ENCODE assay signal across 8 mouse cellular contexts in the genomic region with DNA sequence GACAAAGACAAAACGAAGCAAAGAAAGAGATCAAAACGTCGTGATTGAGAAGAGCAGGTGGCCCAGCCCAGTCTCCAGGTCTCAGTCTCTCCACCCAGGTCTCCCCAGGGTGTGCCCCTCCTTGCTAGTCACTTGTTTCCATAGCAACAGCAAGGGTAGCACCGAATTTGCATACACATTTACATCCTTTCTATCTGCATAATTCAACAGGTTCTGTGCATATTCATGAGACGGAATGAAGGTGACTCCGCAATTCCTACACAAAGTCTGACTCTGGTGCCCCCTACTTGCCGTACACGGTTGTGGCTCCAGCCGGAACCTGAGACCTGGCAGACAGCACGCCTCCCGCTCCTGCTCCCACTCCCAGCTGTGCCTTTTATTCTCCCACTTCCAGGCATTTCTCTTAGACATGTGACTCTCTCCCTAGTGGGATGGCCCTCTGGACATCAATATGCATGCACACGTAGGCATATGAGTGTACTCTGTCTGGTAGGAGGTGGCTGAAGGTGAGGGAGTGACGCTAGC. TPM values are rescaled to one million over a fixed set of nuclear protein-coding genes. Genes with fewer than 3 reads are reported as not detected.
DNase-seq lines count a peak whose midpoint lies in the region; ATAC-seq and TF ChIP-seq lines count a peak whose summit lies in the region.

No protein-coding gene starts in this region.

- ATAC-seq in G1E (ENCODE audit: extremely low read depth, insufficient number of reproducible peaks, low FRiP score, poor library complexity, severe bottlenecking), result peak; percentile 22
- ATAC-seq in heart, postnatal 0 days (ENCODE audit: insufficient read depth, low read depth), result peak; percentile 59
- peak; percentile 58 for ATAC-seq in lung, embryonic 14.5 days (ENCODE audit: insufficient read depth)
- peak; percentile 67 for ATAC-seq in neutrophil, adult 5-6 weeks (ENCODE audit: extremely low read depth, insufficient number of reproducible peaks, low FRiP score, poor library complexity, severe bottlenecking)

- H3K4me2 ChIP-seq in heart, postnatal 0 days (ENCODE audit: low read depth, low read length), result no peak overlapping the region
- H3K4me2 ChIP-seq in lung, embryonic 14.5 days, result 0 out of 2 replicates have a peak overlapping the region, but pooled peaks have one; percentile 6

- no peak overlapping the region for H3K4me3 ChIP-seq in G1E (ENCODE audit: low read depth, low read length)
- H3K4me3 ChIP-seq in embryonic fibroblast, embryonic 13.5 days (ENCODE audit: insufficient read depth, low read length), result no peak overlapping the region
- H3K4me3 ChIP-seq in heart, postnatal 0 days (ENCODE audit: low read depth, low read length), result no peak overlapping the region
- H3K4me3 ChIP-seq in lung, embryonic 14.5 days (ENCODE audit: low read depth, low read length), result no peak overlapping the region

- no peak overlapping the region for H3K9ac ChIP-seq in heart, postnatal 0 days (replicated peaks; ENCODE audit: low read depth, low read length)
- H3K9ac ChIP-seq in lung, embryonic 14.5 days, result no peak overlapping the region

- no peaks in the 10 kb centered on the region for H3K9me3 ChIP-seq in G1E (replicated peaks)
- H3K9me3 ChIP-seq in heart, postnatal 0 days (replicated peaks; ENCODE audit: control insufficient read depth, low read length), result no peaks in the 10 kb centered on the region
- H3K9me3 ChIP-seq in lung, embryonic 14.5 days (ENCODE audit: low read depth, low read length), result no peaks in the 10 kb centered on the region

- H3K36me3 ChIP-seq in G1E (replicated peaks), result peaks cover 20% of the 10 kb centered on the region
- H3K36me3 ChIP-seq in heart, postnatal 0 days (replicated peaks; ENCODE audit: control insufficient read depth, insufficient read depth, low read length), result 0 out of 2 replicates have a peak, but pooled peaks cover 7% of the 10 kb centered on the region
- H3K36me3 ChIP-seq in lung, embryonic 14.5 days (ENCODE audit: insufficient read depth), result peaks cover 10% of the 10 kb centered on the region; the same call in 1 of the 2 replicates

- peak; percentile 44 for DNase-seq in G1E (ENCODE audit: low spot score)
- DNase-seq in brain, adult 2 months (ENCODE audit: low read depth, low spot score), result peak; percentile 94
- peak; percentile 50 for DNase-seq in heart, postnatal 0 days (ENCODE audit: low spot score)
- peak; percentile 80 to 86 for DNase-seq in kidney, postnatal 25 days
- peak; percentile 84 for DNase-seq in lung, embryonic 14.5 days
- peak; percentile 81 for DNase-seq in thymus, postnatal 4 days

- peaks cover 28% of the 10 kb centered on the region for H3K4me1 ChIP-seq in G1E (ENCODE audit: insufficient read depth, low read depth, low read length)
- 0 out of 2 replicates have a peak, but pooled peaks cover 2% of the 10 kb centered on the region for H3K4me1 ChIP-seq in embryonic fibroblast, embryonic 13.5 days (ENCODE audit: control insufficient read depth, insufficient read depth, low read length)
- H3K4me1 ChIP-seq in heart, postnatal 0 days (ENCODE audit: control insufficient read depth, insufficient read depth), result peaks cover 5% of the 10 kb centered on the region; the same call in 1 of the 2 replicates
- H3K4me1 ChIP-seq in lung, embryonic 14.5 days (ENCODE audit: insufficient read depth), result peaks cover 4% of the 10 kb centered on the region; the same call in 1 of the 2 replicates

- no peak for TF ChIP-seq EP300 in heart, postnatal 0 days (IDR thresholded peaks at IDR 0.05; ENCODE audit: low read depth)

- peaks cover 23% of the 10 kb centered on the region for H3K27me3 ChIP-seq in G1E (ENCODE audit: insufficient read depth, low read length)
- peaks cover 18% of the 10 kb centered on the region for H3K27me3 ChIP-seq in heart, postnatal 0 days (ENCODE audit: control insufficient read depth, insufficient read depth, low read length)
- H3K27me3 ChIP-seq in lung, embryonic 14.5 days (ENCODE audit: insufficient read depth, low read length), result no peaks in the 10 kb centered on the region

- no peak for TF ChIP-seq CTCF in G1E (IDR thresholded peaks at IDR 0.05; ENCODE audit: low read depth, low read length)
- TF ChIP-seq CTCF in embryonic fibroblast, embryonic 13.5 days (IDR thresholded peaks at IDR 0.05; ENCODE audit: borderline replicate concordance, insufficient read depth, low read length), result peak; percentile 80
- peak; percentile 53 for TF ChIP-seq CTCF in heart, postnatal 0 days (IDR thresholded peaks at IDR 0.05; ENCODE audit: low read depth)
- TF ChIP-seq CTCF in lung, embryonic 14.5 days (IDR thresholded peaks at IDR 0.05; ENCODE audit: low read depth), result peak; percentile 80

- 3% methylated on average over 13 of the region's 13 CpGs for WGBS in heart, postnatal 0 days
- WGBS in lung, embryonic 14.5 days, result 2% methylated on average over 13 of the region's 13 CpGs

- no peak overlapping the region for H3K27ac ChIP-seq in embryonic fibroblast, embryonic 13.5 days (ENCODE audit: insufficient read depth, low read length)
- no peak overlapping the region for H3K27ac ChIP-seq in heart, postnatal 0 days (ENCODE audit: low read depth)
- no peak overlapping the region for H3K27ac ChIP-seq in lung, embryonic 14.5 days (ENCODE audit: low read depth)

- no peak for TF ChIP-seq POLR2A in embryonic fibroblast, embryonic 13.5 days (IDR thresholded peaks at IDR 0.05; ENCODE audit: low read depth, low read length)

RNA-seq across cellular contexts. Expression of a gene that starts 6.3 kb away (rescaled TPM):
- total RNA-seq in G1E (2014; fragmentation: Nextera tagmentation) (6.4 and 26.3 TPM in 2 replicates), G1E (2017) (31.7 and 36.5 TPM in 2 replicates)
- 77.0 and 82.0 TPM in 2 replicates for polyA plus RNA-seq in G1E (2012)
- polyA plus RNA-seq in embryonic fibroblast, embryonic 13.5 days (2011; ENCODE audit: insufficient read length, low read depth, missing spikeins), result 14.0 and 16.2 TPM in 2 replicates
- total RNA-seq in heart, postnatal 0 days (2014; rRNA removed; ENCODE audit: low replicate concordance), result 49.6 and 49.8 TPM in 2 replicates
- 38.9 and 40.2 TPM in 2 replicates for polyA plus RNA-seq in heart, postnatal 0 days (2015; fragmentation: Nextera tagmentation; extraction: Ambion mirVana)
- polyA plus RNA-seq in lung, embryonic 14.5 days (2014; fragmentation: Nextera tagmentation; extraction: Ambion mirVana), result 87.1 and 90.3 TPM in 2 replicates
- 14.4 and 15.5 TPM in 2 replicates for total RNA-seq in neutrophil, adult 5-6 weeks (2017)

RNA-seq across cellular contexts. Expression of a gene that starts 7.3 kb away (rescaled TPM):
- 3.4 and 4.0 TPM in 2 replicates for total RNA-seq in G1E (2014; fragmentation: Nextera tagmentation)
- total RNA-seq in G1E (2017), result 13.1 and 18.5 TPM in 2 replicates
- 4.6 and 6.7 TPM in 2 replicates for polyA plus RNA-seq in G1E (2012)
- polyA plus RNA-seq in embryonic fibroblast, embryonic 13.5 days (2011; ENCODE audit: insufficient read length, low read depth, missing spikeins), result 78.5 and 97.4 TPM in 2 replicates
- total RNA-seq in heart, postnatal 0 days (2014; rRNA removed; ENCODE audit: low replicate concordance), result 77.1 and 110 TPM in 2 replicates
- 104 and 116 TPM in 2 replicates for polyA plus RNA-seq in heart, postnatal 0 days (2015; fragmentation: Nextera tagmentation; extraction: Ambion mirVana)
- polyA plus RNA-seq in lung, embryonic 14.5 days (2014; fragmentation: Nextera tagmentation; extraction: Ambion mirVana), result 111 and 129 TPM in 2 replicates
- 27.1 and 33.6 TPM in 2 replicates for total RNA-seq in neutrophil, adult 5-6 weeks (2017)

RNA-seq across cellular contexts. Expression of a gene that starts 10.2 kb away (rescaled TPM):
- total RNA-seq in G1E (2014; fragmentation: Nextera tagmentation) (not detected in 2 replicates), G1E (2017) (0.33 TPM in 1 of 2 replicates, not detected in the other)
- 1.7 and 2.2 TPM in 2 replicates for polyA plus RNA-seq in G1E (2012)
- polyA plus RNA-seq in embryonic fibroblast, embryonic 13.5 days (2011; ENCODE audit: insufficient read length, low read depth, missing spikeins), result 4.3 and 4.9 TPM in 2 replicates
- total RNA-seq in heart, postnatal 0 days (2014; rRNA removed; ENCODE audit: low replicate concordance), result 0.31 TPM in 1 of 2 replicates, not detected in the other
- 0.38 and 0.41 TPM in 2 replicates for polyA plus RNA-seq in heart, postnatal 0 days (2015; fragmentation: Nextera tagmentation; extraction: Ambion mirVana)
- 8.2 and 9.6 TPM in 2 replicates for polyA plus RNA-seq in lung, embryonic 14.5 days (2014; fragmentation: Nextera tagmentation; extraction: Ambion mirVana)
- total RNA-seq in neutrophil, adult 5-6 weeks (2017), result not detected in 2 replicates

RNA-seq across cellular contexts. Expression of a gene that starts 15.9 kb away (rescaled TPM):
- total RNA-seq in G1E (2014; fragmentation: Nextera tagmentation) (95.3 and 110 TPM in 2 replicates), G1E (2017) (133 and 178 TPM in 2 replicates)
- polyA plus RNA-seq in G1E (2012), result 187 and 274 TPM in 2 replicates
- 81.6 and 98.1 TPM in 2 replicates for polyA plus RNA-seq in embryonic fibroblast, embryonic 13.5 days (2011; ENCODE audit: insufficient read length, low read depth, missing spikeins)
- 81.6 and 121 TPM in 2 replicates for total RNA-seq in heart, postnatal 0 days (2014; rRNA removed; ENCODE audit: low replicate concordance)
- polyA plus RNA-seq in heart, postnatal 0 days (2015; fragmentation: Nextera tagmentation; extraction: Ambion mirVana), result 161 and 165 TPM in 2 replicates
- polyA plus RNA-seq in lung, embryonic 14.5 days (2014; fragmentation: Nextera tagmentation; extraction: Ambion mirVana), result 103 and 106 TPM in 2 replicates
- 52.5 and 75.5 TPM in 2 replicates for total RNA-seq in neutrophil, adult 5-6 weeks (2017)

RNA-seq across cellular contexts. Expression of a gene that starts 23.9 kb away (rescaled TPM):
- total RNA-seq in G1E (2014; fragmentation: Nextera tagmentation) (not detected in 2 replicates), G1E (2017) (0.12 TPM in 1 of 2 replicates, not detected in the other)
- polyA plus RNA-seq in G1E (2012), result not detected in 2 replicates
- polyA plus RNA-seq in embryonic fibroblast, embryonic 13.5 days (2011; ENCODE audit: insufficient read length, low read depth, missing spikeins), result not detected in 2 replicates
- not detected in 2 replicates for total RNA-seq in heart, postnatal 0 days (2014; rRNA removed; ENCODE audit: low replicate concordance)
- polyA plus RNA-seq in heart, postnatal 0 days (2015; fragmentation: Nextera tagmentation; extraction: Ambion mirVana), result not detected in 2 replicates
- polyA plus RNA-seq in lung, embryonic 14.5 days (2014; fragmentation: Nextera tagmentation; extraction: Ambion mirVana), result not detected in 2 replicates
- not detected in 2 replicates for total RNA-seq in neutrophil, adult 5-6 weeks (2017)

Comparison
In these comparisons a context has a peak if more than half of its experiments do, and no peak if none do; other contexts are left out.
1. DNase-seq: peak in every context shown above with its lines; median percentile 94 in brain, adult 2 months; 84 in lung, embryonic 14.5 days; 83 in kidney, postnatal 25 days; 81 in thymus, postnatal 4 days; 50 in heart, postnatal 0 days; 44 in G1E.
2. RNA of a gene that starts 7.3 kb away (polyA plus RNA-seq): 111 to 129 TPM in lung, embryonic 14.5 days, 104 to 116 TPM in heart, postnatal 0 days and 78.5 to 97.4 TPM in embryonic fibroblast, embryonic 13.5 days; 4.6 to 6.7 TPM in G1E; every median in the first group is over 10 times any median in the second.
3. Peak in every context shown above with its lines, with median percentiles within 50 percentile points of each other: ATAC-seq.